Mouse (Mus musculus) adrenal gland (tissue): ENCODE measurements at regions not wholly inside any gene's neighbourhood (a gene's known extent, or its start where the extent isn't known, plus 50 kb on each side); places are given as distances from the start of the nearest gene placed in this dataset.

Experiments
- intact Hi-C: fragments of 180-260 bp; cut with DNase I; formaldehyde crosslinking; loops from one replicate; pipeline ENCODE4 v1.15.1; 2025

GRCm38 (mm10) chr3:81482742-81483141 is 446.5 kb downstream of the Pdgfc start:
- intact Hi-C loops, result loop anchor here (2.0 to 10.0 kb wide), 2 partner anchors 444 to 528 kb away; no protein-coding TSS in a partner anchor

GRCm38 (mm10) chr3:81483363-81483762 is 447.1 kb downstream of the Pdgfc start:
- intact Hi-C loops, result loop anchor here (2.0 to 10.0 kb wide), 2 partner anchors 445 to 529 kb away; no protein-coding TSS in a partner anchor

GRCm38 (mm10) chr3:81505316-81505715 is 427.1 kb upstream of the Ctso start:
- intact Hi-C loops, result no loop called here

- intact Hi-C loops, result no loop called here
Measured at GRCm38 (mm10) chr3:81508611-81509010, 423.8 kb upstream of the Ctso start.

- intact Hi-C loops, result no loop called here
Measured at GRCm38 (mm10) chr3:81521804-81522203, 410.6 kb upstream of the Ctso start.

- intact Hi-C loops, result no loop called here
Measured at GRCm38 (mm10) chr3:81530872-81531271, 401.5 kb upstream of the Ctso start.

- intact Hi-C loops, result no loop called here
Measured at GRCm38 (mm10) chr3:81535448-81536205, 396.8 kb upstream of the Ctso start.

GRCm38 (mm10) chr3:81554773-81555172 is 377.6 kb upstream of the Ctso start:
- intact Hi-C loops, result no loop called here

- intact Hi-C loops, result no loop called here
Measured at GRCm38 (mm10) chr3:81562610-81563258, 369.7 kb upstream of the Ctso start.

GRCm38 (mm10) chr3:81563858-81564756 is 368.3 kb upstream of the Ctso start:
- intact Hi-C loops, result no loop called here

- intact Hi-C loops, result no loop called here
Measured at GRCm38 (mm10) chr3:81564757-81565063, 367.7 kb upstream of the Ctso start.

- intact Hi-C loops, result no loop called here
Measured at GRCm38 (mm10) chr3:81583387-81584027, 348.9 kb upstream of the Ctso start.

GRCm38 (mm10) chr3:81589109-81589508 is 343.3 kb upstream of the Ctso start:
- intact Hi-C loops, result no loop called here

GRCm38 (mm10) chr3:81629157-81629556 is 303.2 kb upstream of the Ctso start:
- intact Hi-C loops, result no loop called here

- intact Hi-C loops, result no loop called here
Measured at GRCm38 (mm10) chr3:81658490-81658889, 273.9 kb upstream of the Ctso start.

- intact Hi-C loops, result no loop called here
Measured at GRCm38 (mm10) chr3:81661620-81662019, 270.8 kb upstream of the Ctso start.

- intact Hi-C loops, result no loop called here
Measured at GRCm38 (mm10) chr3:81666262-81666661, 266.1 kb upstream of the Ctso start.

GRCm38 (mm10) chr3:81676570-81676969 is 255.8 kb upstream of the Ctso start:
- intact Hi-C loops, result no loop called here

- intact Hi-C loops, result no loop called here
Measured at GRCm38 (mm10) chr3:81701974-81702697, 230.3 kb upstream of the Ctso start.

- intact Hi-C loops, result no loop called here
Measured at GRCm38 (mm10) chr3:81718911-81719310, 213.5 kb upstream of the Ctso start.

- intact Hi-C loops, result no loop called here
Measured at GRCm38 (mm10) chr3:81735463-81735862, 196.9 kb upstream of the Ctso start.
